Mouse (Mus musculus): ENCODE data around the gene Ntn1. TPM values are rescaled to one million over a fixed set of nuclear protein-coding genes. Genes with fewer than 3 reads are reported as not detected.

The Ntn1 gene
- total RNA-seq, 2 experiments from 2014 or later = 6.0 to 7.4 TPM

DNA sequence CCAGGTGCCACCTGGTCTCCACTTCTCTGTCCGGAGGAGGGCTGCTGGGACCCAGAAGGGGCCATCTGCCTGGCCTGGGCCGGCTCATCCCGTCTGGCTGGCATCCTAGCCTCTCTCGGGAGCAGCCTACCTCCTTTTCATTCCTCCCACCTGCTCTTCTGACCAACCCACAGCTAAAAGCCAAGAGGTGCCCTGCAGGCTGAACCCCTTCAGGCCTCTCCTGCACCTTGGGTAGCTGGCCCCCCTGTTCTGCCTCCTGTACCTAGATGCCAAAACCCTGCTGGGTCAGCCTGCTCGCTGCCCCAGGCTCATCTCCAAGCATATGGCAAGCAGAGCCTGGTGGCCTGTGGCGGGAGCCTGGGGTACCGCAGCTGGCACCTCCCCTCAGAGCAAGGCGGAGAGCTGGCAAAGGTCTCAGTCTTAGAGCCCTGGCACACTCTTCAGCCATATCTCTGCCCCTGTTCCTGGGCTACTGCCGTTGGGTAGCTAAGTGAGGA lies 167.1 kb downstream of the Ntn1 start:
- DNase-seq (ENCODE audit: extremely low spot score in 1 of 2, low spot score in 2 of 2) = no peak
- Histone ChIP-seq H3K27ac (no peak overlapping the region), H3K4me3 (no peak overlapping the region)
- no peak for TF ChIP-seq CTCF (IDR thresholded peaks at IDR 0.05)
- intact Hi-C loops (cut with DNase I) = no loop called here

DNA sequence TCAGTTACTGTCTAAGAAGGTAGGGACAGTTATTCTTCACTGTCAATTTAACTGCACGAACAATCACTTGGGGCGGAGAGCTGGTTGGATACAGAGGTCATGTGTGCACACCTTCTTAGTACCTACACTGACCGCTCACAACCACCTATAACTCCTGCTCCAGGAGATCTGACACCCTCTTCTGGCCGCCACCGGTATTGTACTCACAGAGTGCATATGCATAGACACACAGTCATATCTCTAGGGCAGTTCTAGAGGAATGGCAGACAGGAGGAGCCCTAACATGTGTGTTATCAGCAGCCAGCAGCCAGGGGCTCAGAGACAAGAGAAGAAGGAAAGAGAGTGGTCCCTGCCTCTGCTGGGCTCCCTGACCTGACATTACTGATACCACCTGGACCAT lies 169.1 kb downstream of the Ntn1 start:
- TF ChIP-seq CTCF (IDR thresholded peaks at IDR 0.05) = no peak
- Histone ChIP-seq H3K4me3 (no peak overlapping the region), H3K27ac (no peak overlapping the region)
- intact Hi-C loops (cut with DNase I) = no loop called here
- no peak for DNase-seq (ENCODE audit: extremely low spot score in 1 of 2, low spot score in 2 of 2)

DNA sequence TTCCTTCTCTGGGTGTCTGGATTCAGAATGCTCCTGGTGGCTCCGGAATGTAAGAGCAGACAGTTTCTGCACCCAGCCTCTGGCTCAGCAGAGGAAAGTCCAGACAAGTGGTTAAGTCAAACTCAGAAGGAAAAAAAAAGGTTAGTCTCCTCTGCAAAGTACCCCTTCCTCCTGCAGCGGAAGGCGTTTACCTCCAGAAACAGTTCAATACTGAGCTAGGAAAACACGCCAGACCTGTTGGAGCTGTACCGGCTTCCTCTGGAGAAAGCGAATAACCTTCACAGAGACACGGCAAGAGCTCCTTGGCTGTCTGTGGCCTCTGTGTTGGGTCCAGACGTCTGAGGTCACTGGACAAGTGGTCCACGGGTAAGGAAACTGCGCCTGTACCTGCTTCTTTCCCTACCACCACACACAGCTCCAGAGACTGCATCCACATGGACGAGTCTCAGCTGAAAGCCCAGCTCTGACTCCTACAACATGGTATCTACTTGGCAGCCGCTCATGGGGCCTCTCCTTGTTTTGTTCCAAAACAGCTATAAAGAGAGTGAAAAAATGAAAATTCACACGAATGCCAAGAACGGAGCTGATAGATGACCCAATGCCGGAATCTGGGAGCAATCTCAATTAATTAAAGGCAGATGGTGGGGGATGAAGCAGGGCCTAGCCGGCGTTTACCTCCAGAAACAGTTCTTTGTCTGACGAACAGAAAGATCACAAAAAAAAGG lies 171.5 kb downstream of the Ntn1 start:
- no peak for DNase-seq (ENCODE audit: extremely low spot score in 1 of 2, low spot score in 2 of 2)
- H3K27ac ChIP-seq = no peak overlapping the region
- intact Hi-C loops (cut with DNase I) = no loop called here
- no peak overlapping the region for H3K4me3 ChIP-seq
- TF ChIP-seq CTCF (IDR thresholded peaks at IDR 0.05) = no peak

DNA sequence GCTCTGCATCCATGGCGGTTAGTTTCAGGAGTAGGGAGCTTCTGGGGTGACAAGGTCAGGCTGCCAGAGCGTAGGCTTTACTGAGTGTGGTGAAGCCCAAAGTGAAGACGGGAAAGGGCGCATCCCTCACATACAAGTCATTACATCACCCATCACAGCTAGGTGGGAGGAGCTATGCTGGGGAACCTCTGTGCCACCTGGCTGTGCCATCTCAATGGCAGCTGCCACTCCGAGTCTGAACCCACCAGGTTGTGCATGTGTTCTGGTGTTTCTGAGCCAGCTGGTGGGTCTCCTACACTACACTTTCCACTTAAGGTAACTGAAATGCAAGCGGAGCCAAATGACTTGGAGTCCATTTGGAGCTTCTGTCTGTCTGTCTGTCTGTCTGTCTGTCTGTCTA lies 172.8 kb downstream of the Ntn1 start:
- intact Hi-C loops (cut with DNase I) = no loop called here
- no peak for DNase-seq (ENCODE audit: extremely low spot score in 1 of 2, low spot score in 2 of 2)
- Histone ChIP-seq H3K4me3 (no peak overlapping the region), H3K27ac (no peak overlapping the region)
- no peak for TF ChIP-seq CTCF (IDR thresholded peaks at IDR 0.05)

DNA sequence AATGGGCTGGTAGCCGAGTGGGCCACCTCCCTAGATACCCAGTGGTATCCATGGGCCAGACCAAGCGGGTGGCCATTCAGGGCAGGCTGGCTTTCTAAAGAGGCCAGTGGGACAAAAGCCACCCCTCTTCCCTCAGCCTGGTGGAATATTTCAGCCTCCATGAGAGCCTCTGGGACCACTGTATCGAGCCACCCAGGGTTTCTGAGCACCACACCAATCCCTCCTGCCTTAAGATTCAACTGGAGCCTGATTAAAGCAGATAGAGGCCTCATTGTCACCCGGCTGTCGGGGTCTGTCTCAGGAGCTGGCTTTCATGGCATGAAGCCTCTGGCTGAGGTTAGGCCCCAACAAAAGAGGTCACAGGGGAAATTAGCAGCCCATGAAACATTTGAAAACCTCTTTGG lies 174.0 kb downstream of the Ntn1 start:
- TF ChIP-seq CTCF (IDR thresholded peaks at IDR 0.05) = no peak

DNA sequence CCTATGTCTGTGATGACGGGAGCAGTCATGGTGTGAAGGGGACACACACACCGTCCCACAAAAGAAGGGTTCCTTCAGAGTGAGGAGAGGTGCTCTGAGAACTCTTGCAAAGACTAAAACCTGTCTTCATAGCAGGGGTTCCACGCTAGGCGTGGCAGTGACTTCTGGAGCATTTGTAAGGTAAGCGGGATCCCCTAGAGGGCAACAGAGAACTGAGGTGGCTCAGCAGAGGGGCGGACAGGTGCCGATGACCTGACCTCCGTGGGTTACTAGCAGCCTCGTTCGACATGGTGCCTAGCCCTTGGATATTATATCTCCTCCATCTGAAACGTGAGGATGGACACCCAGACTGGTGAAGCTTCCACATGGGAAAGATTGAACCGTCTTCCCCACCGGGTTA lies 177.5 kb downstream of the Ntn1 start:
- TF ChIP-seq CTCF (IDR thresholded peaks at IDR 0.05) = no peak
- no peak for DNase-seq (ENCODE audit: extremely low spot score in 1 of 2, low spot score in 2 of 2)
- no peak overlapping the region for H3K27ac ChIP-seq
- intact Hi-C loops (cut with DNase I) = no loop called here
- no peak overlapping the region for H3K4me3 ChIP-seq

More for the DNA sequence above, 174.0 kb downstream of the Ntn1 start:
- Histone ChIP-seq H3K27ac (no peak overlapping the region), H3K4me3 (no peak overlapping the region)
- DNase-seq (ENCODE audit: extremely low spot score in 1 of 2, low spot score in 2 of 2) = no peak
- intact Hi-C loops (cut with DNase I) = no loop called here

DNA sequence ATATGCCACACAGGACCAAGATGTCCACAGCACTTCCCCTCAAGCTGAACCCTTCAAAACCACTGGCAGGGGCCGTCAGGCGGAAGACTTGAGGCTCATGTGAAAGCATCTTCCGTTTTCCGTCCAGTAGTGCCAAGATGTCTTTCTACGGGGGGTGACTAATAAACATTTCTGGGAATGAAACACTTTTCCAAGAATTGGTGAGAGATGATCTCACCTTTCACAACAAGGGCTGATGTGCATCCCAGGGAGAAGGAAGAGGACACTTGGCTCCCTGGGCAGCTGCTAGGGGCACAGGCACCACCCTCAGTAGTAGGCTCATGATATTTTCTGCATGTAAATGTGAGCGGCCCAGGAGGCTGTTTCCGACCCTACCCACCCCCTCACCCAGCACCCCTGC lies 178.4 kb downstream of the Ntn1 start:
- no peak for TF ChIP-seq CTCF (IDR thresholded peaks at IDR 0.05)
- no peak overlapping the region for H3K4me3 ChIP-seq
- no peak for DNase-seq (ENCODE audit: extremely low spot score in 1 of 2, low spot score in 2 of 2)
- intact Hi-C loops (cut with DNase I) = no loop called here
- no peak overlapping the region for H3K27ac ChIP-seq

DNA sequence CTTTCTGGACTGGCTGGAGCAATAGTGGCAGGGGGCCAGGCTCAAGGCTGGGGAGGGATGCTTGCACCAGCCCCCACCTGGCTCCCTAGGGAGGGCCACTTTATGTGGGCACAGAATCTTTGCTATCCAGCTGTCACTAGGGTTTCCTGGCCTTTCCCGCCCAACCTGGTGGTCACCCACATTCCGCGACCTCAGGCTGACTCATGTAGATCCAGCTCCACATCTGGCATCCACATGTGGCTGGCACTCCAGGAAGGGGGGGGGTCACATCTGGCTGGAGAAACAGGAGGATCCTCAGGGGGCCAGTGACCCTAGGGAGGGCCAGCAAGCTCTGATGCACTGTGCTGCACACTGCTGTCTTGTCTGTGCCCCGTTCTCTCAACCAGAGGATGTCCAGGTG lies 179.9 kb downstream of the Ntn1 start:
- no peak for DNase-seq (ENCODE audit: extremely low spot score in 1 of 2, low spot score in 2 of 2)
- intact Hi-C loops (cut with DNase I) = no loop called here
- no peak for TF ChIP-seq CTCF (IDR thresholded peaks at IDR 0.05)
- H3K4me3 ChIP-seq = no peak overlapping the region
- H3K27ac ChIP-seq = no peak overlapping the region

DNA sequence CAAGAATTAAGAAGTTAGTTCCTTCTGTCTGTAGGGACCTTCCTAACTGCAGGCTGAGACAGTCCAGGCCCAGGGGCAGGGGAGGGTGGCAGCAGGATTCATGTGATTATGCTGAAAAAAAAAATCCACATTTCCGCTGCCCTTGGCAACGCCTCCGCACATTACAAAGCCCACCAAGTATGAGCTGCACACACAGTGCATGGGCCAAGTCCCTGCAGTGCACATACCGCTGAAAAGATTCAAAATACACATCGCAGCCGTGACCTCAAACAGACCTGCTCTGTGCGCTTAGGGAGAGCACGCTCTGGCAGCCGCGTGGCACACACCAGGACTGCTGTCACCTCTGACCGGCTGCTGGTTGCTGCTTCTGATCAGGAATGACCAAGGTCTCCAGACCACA lies 184.6 kb downstream of the Ntn1 start:
- TF ChIP-seq CTCF (IDR thresholded peaks at IDR 0.05) = no peak
- DNase-seq (ENCODE audit: extremely low spot score in 1 of 2, low spot score in 2 of 2) = no peak
- H3K4me3 ChIP-seq = no peak overlapping the region
- intact Hi-C loops (cut with DNase I) = no loop called here
- no peak overlapping the region for H3K27ac ChIP-seq

DNA sequence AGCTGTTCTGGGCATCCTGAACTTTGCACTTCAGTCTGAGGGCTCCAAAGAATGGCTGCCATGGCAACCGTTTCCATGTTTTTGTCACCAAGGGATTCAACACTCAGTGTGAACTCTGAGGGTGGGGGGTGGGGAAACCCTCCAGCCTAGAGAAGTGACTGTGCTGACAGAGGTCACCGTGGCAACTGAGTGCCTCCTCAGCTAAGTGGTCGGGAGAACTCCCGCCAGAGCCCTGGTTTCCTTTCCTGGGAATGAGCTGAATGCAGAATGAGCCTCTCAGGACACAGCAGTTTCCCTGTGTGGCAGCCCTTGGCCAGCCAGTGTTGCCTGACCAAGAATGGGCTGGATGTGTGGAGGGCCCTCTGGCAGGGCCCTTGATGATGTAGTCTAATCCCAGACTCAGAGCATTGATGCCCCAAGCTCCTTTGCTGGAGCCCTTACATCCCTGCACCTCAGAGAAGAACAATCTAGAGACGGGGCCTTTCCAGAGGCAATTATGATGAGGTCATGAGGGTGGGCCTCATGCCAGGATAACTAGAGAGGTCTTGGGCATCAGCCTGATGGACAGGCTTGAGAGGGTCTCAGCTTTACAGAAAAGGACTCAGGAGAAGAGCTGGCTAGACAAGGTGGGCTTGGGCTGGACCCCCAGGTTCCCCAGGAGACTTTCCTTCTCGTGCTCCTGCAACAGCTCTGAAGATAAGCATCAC lies 185.3 kb downstream of the Ntn1 start:
- intact Hi-C loops (cut with DNase I) = no loop called here
- DNase-seq (ENCODE audit: extremely low spot score in 1 of 2, low spot score in 2 of 2) = no peak

DNA sequence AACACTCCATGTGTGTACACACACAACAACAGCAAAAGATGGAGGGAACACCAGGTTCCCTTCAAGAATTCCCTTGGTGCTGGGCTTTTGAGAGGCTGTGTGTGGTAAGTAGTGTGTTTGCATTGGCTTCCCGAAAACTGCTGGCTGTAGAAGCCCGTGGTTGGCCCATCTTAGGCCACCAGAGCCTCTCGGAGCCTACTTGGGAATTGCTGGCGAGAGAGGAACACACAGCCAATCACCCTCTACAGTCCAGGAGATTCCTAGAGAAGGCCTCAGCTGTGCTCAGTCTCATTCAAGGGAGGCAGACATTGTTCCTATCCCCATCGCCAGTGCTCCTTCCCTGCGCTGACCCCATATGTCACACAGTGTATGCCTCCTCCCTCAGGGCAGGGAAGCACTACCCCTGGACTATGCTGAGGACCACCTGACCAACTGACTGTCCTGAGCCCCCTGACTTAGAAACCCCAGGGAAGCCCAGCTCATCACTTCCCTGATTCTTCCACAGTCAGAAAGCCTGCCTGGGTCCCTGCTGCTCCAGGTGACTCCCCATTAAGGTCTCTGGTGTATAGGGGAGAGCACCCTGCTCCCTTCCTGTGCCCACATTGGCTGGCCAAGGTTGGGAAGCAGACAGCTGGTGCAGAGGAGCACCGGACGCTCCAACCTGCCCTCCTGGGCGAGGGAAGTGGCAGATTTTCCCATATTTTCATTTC lies 186.0 kb downstream of the Ntn1 start:
- no peak overlapping the region for H3K27ac ChIP-seq
- intact Hi-C loops (cut with DNase I) = no loop called here
- TF ChIP-seq CTCF (IDR thresholded peaks at IDR 0.05) = no peak
- H3K4me3 ChIP-seq = no peak overlapping the region
- no peak for DNase-seq (ENCODE audit: extremely low spot score in 1 of 2, low spot score in 2 of 2)

More for the DNA sequence above, 185.3 kb downstream of the Ntn1 start:
- Histone ChIP-seq H3K4me3 (no peak overlapping the region), H3K27ac (no peak overlapping the region)
- TF ChIP-seq CTCF (IDR thresholded peaks at IDR 0.05) = no peak

DNA sequence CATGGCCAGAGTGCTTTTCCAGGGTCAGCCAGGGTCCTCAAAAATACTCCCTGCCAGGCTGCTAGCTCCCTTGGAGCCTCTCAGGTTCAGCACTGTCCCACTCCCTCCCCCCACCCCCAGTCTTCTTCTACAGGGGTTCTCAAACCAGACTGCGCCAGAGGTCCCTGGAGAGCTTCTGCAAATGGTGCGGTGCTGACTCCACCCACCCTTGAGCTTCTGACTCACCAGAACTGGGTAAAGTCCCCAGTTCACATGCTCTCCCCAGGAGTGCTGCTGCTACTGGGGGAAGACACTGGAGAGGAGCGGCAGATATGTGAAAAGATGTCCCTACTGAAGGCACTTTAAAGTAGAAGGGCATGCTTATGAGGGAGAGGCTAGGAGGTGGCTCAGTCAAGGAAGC lies 186.7 kb downstream of the Ntn1 start:
- intact Hi-C loops (cut with DNase I) = loop anchor here (2.0 kb wide), 1 partner anchor 195 kb away; no protein-coding TSS in a partner anchor

More for the DNA sequence above, 186.7 kb downstream of the Ntn1 start:
- Histone ChIP-seq H3K4me3 (no peak overlapping the region), H3K27ac (no peak overlapping the region)
- no peak for TF ChIP-seq CTCF (IDR thresholded peaks at IDR 0.05)
- no peak for DNase-seq (ENCODE audit: extremely low spot score in 1 of 2, low spot score in 2 of 2)
